Mouse (Mus musculus) left cerebral cortex, adult 11 months (tissue): ENCODE results near the gene Drd5.

Experiments
- DNase-seq: peaks from one replicate; pipeline ENCODE4 v3.0.0; 2022; ENCODE audit warnings: low spot score

Gene Drd5

GRCm38 (mm10) chr5:38350351-38350929, 31.3 kb downstream of the Drd5 start:
- no peak for DNase-seq

GRCm38 (mm10) chr5:38356927-38357326, 37.8 kb downstream of the Drd5 start:
- DNase-seq: no peak

GRCm38 (mm10) chr5:38359716-38360115, 40.5 kb downstream of the Drd5 start:
- no peak for DNase-seq

GRCm38 (mm10) chr5:38364396-38364795, 45.2 kb downstream of the Drd5 start:
- DNase-seq: no peak

GRCm38 (mm10) chr5:38365521-38365920, 46.4 kb downstream of the Drd5 start:
- no peak for DNase-seq

GRCm38 (mm10) chr5:38366650-38367470, 47.7 kb downstream of the Drd5 start:
- no peak for DNase-seq

- DNase-seq: no peak
Measured at GRCm38 (mm10) chr5:38371308-38371707, 52.1 kb downstream of the Drd5 start.
